Mouse (Mus musculus): ENCODE data around the gene Leng8. TPM values are rescaled to one million over a fixed set of nuclear protein-coding genes. Genes with fewer than 3 reads are reported as not detected.
A peak's percentile ranks its signal among the peaks of the same experiment; 100 is the strongest.
"Not testable (repeated sequence)": the region's sequence is repeated elsewhere in the genome, so short reads cannot be mapped to it uniquely, and the experiment has no call there.

The Leng8 gene
- total RNA-seq, 2 experiments from 2014 or later, result 109 to 181 TPM

DNA sequence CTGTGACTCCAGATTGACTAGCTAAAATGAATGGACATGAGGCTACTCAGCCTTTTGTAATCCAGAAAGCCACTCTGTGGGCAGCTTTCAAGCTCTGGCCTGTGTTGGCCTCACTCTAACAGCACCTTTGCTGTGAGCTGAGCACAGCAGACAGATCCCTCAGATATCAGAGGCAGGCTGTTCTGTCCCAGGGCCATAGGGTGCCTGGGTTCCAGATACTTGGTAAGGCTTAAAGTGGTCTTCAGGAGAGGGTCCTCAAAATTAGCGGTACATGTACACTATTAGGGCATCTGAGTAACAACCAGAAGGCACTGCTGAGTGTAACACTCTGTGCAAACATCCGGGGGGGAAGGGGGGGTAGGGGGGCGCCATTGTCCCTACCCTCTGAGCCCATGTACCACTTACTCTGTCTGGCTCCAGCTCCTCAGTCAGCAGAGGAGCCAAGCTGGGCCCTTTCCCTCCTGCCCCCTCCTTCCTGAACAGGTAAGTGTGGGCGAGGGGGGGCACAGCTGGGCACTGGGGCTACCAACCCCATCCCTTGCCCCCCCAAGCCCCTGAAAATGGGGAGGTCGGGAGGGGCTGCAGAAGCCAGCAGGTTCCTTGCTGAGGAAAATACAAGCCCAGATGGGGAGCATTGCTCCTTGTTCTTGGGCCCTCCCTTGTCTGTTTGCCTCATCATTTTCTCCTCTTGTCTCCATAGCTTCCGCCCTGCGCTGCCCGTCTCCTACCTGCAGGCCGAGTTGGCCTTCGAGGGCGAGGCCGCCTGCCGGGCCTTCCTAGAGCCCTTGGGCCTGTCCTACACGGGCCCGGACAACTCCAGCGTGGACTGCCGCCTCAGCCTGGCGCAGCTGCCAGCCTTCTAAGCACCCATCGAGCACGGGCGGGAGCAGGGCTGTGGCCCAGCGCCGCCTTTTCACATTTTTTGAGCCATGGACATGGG is 9.7 kb downstream of the Leng8 start:
- DNase-seq (ENCODE audit: extremely low spot score in 1 of 2, low spot score in 1 of 2), result no peak

DNA sequence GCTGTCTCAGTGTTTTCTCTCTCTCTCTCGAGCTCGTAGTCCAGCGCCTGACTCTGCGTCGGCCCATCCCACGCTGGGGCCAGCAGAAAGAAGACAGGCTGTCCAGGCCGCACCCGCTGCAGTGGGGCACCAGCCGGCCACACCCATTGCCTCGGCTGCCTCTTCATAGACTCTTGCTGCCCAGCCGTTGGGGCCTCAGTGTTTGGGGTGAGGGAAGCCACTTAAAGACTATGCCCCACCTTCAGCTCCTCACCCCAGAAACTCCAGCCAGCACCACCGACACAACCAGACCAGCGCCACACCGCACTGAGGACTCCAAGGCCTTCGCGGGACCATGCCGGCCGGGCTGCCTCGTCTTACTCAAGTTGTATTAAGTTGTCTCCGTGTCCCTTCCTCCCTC is 10.5 kb downstream of the Leng8 start:
- no peak for DNase-seq (ENCODE audit: extremely low spot score in 1 of 2, low spot score in 1 of 2)

DNA sequence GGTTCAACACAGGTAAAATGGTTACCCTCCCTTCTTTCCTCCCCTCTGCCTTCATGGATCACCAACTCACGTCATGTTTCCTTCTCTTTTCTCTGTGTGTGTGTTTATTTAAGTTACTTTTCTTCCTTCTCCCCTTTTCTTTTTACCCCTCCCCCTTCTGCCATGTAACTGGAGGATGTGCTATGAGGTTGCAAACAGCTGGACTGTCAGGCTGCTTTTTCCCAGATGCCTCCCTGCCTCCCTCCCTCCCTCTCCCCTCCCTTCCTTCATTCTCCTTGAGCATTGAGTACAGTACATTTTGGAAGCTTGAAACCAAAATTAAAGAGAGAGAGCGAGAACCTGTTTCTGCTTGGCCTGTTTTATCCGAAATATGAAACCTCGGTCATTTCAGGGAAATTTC is 11.0 kb downstream of the Leng8 start:
- DNase-seq (ENCODE audit: extremely low spot score in 1 of 2, low spot score in 1 of 2), result no peak

DNA sequence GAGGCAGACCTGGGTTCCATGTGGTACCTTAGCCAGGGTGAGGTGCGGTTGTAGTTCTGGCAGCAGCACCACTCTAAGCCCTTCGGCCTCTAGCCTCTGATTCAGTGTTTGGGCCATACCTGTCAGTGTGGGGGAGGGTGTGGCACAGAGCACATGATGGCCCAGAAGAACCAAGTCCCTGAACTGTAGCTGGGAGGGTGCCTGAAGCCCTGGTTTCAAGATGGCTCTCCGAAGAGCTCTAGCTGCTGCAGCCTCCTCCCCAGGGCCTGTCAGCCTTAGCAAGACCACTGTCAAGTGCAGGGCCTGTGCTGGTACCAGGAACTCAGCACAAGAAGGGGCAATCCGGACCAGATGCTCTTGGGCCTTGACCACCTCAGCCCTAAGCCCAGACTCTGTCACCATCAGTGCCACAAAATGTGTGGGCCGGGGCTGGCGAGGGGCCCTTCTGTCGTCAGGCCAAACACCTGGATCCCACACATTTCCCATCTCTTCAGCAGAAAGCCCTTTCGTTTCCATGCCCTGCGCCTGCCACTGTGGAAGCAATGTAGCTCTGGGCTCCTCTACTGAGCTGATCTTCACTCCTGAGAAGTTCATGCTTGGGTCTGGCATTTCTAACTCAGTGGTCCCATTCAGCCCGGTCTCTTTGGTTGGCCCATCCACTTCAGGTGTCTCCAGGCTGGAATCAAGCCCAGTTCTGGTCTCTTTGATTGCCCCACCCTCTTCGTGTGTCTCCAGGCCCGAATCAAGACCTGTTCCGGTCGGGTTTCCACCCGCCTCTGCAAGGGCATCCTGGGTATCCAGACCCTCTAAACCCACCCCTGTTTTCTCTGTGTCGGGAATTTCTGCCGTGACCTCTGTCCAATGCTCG is 11.7 kb downstream of the Leng8 start:
- DNase-seq (ENCODE audit: extremely low spot score in 1 of 2, low spot score in 1 of 2), result no peak

DNA sequence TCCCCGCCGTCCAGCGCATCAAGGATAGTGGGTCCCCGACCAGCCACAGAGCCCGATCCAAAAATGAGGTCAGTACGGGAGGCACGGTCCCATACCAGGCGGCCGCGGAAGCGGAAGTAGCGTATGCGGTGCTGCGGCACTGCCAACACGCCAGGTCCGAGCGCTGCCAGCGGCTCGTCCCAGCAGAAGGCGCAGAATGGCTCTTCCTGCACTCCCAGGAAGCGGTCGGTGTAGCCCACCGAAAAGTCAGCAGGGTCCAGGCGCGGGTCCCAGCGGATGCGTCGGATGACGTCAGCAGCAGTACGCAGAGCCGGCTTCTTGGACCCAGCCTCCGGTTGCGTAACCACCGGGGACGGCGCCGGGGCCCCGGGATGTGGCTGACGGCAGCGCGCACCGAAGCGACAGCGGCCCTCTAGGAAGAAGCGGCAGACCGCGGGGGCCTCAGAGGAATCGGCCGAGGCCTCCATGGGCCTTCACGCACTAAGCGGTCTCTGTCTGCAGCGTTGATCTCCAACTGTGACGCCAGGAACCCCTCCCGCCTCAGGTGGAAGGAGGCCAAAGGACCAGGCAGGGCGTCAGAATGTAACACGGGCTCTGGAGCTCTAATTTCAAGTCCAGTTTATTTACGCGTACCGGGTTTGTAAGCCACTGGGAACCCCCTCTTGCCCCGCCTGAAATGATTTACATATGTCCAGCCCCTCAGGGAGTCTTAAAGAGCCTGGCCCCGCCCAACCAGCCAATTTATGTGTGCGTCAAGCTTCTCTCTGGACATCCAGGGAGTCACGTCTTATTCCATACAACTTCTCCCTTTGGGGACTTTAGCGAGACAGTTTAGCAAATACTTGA is 12.6 kb downstream of the Leng8 start:
- peak; percentile 74 to 88 for DNase-seq (ENCODE audit: extremely low spot score in 1 of 2, low spot score in 1 of 2)

- DNase-seq (ENCODE audit: extremely low spot score in 1 of 2, low spot score in 1 of 2), result no peak
Observed at GRCm38 (mm10) chr7:4150059-4150541, 13.3 kb downstream of the Leng8 start, which contains the start of gene Leng9. TSS of gene Leng9 (minus strand) at chr7:4150374.

DNA sequence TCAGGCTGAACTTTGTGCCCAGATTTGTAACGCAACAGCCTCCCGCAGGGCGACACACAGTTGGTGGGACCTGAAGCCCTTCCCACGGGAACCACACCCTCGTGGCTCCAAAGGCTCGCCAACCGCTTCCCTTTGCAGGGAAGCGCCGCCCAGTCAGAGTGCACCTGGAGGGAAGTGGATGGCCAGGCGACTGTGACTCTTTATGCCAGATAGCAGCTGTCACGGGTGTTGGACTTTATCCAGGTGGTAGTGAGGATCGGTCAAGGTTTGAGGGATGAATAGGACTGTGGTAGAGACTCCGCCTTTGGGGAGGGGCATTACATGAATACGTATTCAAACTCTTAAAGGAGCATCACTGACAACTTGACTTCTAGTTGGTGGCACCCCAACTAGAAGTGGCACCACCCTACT is 14.0 kb downstream of the Leng8 start:
- no peak for DNase-seq (ENCODE audit: extremely low spot score in 1 of 2, low spot score in 1 of 2)

DNA sequence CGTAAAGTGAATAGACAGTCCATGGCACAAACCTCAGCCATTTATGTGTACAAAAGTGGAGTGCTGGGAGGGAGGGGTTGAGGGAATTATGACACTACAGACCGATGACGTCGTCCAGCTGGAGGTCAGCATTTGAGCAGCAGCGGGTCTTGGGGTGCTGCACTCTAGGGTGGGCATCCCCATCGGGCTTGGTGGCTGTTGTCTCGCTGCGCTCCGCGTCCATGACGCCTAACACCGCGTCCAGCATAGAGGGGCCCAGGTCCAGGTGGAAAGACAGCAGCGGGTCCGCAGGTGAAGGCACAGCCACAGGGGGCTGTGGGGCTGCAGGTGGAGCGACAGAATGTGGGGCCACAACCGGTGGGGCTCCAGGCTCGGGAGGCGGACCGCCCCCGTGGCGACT is 14.4 kb downstream of the Leng8 start:
- no peak for DNase-seq (ENCODE audit: extremely low spot score in 1 of 2, low spot score in 1 of 2)

- no peak for DNase-seq (ENCODE audit: extremely low spot score in 1 of 2, low spot score in 1 of 2)
Observed at GRCm38 (mm10) chr7:4154356-4154755, 17.5 kb downstream of the Leng8 start.

- DNase-seq (ENCODE audit: extremely low spot score in 1 of 2, low spot score in 1 of 2), result no peak
Observed at GRCm38 (mm10) chr7:4154976-4155375, 18.1 kb downstream of the Leng8 start.

- DNase-seq (ENCODE audit: extremely low spot score in 1 of 2, low spot score in 1 of 2), result not testable (repeated sequence)
Observed at GRCm38 (mm10) chr7:4161596-4161995, 24.8 kb downstream of the Leng8 start.

- DNase-seq (ENCODE audit: extremely low spot score in 1 of 2, low spot score in 1 of 2), result no peak
Observed at GRCm38 (mm10) chr7:4163571-4164072, 26.8 kb downstream of the Leng8 start.

- DNase-seq (ENCODE audit: extremely low spot score in 1 of 2, low spot score in 1 of 2), result no peak
Observed at GRCm38 (mm10) chr7:4164090-4164910, 27.5 kb downstream of the Leng8 start, which contains the start of gene Cdc42ep5. TSS of gene Cdc42ep5 (minus strand) at chr7:4164860.

- no peak for DNase-seq (ENCODE audit: extremely low spot score in 1 of 2, low spot score in 1 of 2)
Observed at GRCm38 (mm10) chr7:4165286-4165685, 28.4 kb downstream of the Leng8 start.

DNA sequence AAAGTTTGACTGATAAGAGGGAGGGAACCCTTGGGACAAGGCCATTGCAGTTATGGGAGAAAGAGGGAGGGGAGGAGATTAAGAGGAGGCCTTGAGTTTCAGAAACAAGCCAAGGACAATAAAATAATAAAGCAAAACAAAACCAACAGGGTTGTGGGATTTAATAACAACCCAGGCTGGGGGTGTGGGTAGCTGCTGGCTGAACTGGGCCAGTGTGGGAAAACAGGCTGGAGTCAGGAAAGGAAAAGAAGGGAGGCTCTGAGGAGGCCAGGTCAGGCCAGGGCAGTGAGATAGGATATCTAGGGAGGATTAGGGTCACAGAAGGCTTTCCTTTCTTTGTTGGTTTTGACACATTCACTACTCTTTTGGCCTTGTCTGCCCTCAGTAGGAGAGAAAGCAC is 30.3 kb downstream of the Leng8 start:
- no peak for DNase-seq (ENCODE audit: extremely low spot score in 1 of 2, low spot score in 1 of 2)

DNA sequence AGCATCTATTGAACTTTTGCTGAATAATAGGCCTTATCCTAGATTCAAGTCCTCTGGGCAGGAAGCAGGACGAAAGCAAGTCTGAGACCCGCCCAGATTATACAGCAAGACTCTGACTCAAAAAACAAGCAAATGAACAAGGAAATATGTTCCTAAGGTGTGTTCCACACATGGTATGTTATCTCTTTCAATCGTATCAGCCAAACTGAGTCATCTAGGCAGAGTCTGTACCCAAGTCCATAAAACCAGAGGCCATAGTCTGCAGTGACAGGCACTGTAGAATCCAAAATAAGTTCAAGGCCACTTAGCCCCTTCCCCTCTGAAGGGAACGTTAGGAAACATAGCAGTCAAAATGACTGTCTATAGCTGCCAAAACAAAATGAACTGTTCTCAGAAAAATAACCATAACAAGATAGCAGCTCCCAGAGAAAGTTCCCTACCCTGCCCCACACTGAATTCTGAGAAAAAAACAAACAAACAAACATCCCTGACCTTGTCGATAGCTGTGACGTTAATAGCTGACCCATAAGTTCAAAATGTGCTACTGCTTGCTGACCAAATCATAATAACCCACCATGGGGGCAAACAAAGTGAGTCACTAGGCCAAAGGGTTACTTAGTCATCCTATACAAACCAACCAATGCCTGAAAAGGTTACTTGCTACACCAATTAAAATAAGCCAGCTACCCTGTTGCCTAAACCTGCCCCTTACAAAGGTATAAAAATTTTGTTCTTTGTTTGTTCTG is 33.5 kb downstream of the Leng8 start:
- no peak for DNase-seq (ENCODE audit: extremely low spot score in 1 of 2, low spot score in 1 of 2)

DNA sequence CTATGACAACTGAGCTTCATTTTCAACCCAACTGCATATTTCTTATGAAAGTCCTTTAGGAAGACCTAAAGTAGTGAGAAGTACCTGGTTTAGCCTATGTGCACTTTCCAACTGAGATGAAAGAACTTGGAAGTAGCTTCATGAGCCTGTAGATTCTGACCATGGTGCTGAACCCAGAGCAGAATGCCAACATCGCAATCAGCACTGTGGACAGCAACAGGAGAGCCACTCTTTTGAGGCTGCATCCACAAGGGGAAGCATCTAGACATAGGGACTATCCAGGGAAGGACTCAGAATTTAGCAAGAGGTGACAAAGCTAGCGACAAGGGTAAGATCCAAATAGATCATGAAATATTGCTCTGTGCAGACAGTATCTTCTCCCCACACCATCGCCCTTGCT is 41.6 kb downstream of the Leng8 start:
- no peak for DNase-seq (ENCODE audit: extremely low spot score in 1 of 2, low spot score in 1 of 2)

All from layer of hippocampus, postnatal 25 days (tissue).